Mouse (Mus musculus): ENCODE results near the gene Oas1f.
"Not testable (repeated sequence)": the region's sequence is repeated elsewhere in the genome, so short reads cannot be mapped to it uniquely, and the experiment has no call there.

Oas1f gene

DNA sequence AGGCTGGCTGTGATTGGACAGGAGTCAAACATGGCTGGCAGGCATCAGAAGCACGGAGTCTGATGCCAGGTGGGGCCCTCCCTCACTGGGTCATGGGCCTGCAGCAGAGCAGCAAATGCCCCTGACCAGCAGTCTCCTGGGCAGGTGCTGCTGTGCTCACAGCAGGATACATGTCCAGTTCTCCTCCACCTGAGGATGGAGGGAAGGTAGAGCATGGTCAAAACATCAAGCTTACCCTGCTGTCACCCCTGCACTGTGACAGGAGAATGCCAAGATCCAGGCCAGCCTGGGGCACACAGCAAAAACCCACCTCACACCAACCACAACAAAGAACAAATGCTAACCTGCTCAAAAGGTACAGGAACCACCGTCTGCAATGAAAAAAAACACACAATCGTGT, 29.7 kb downstream of the Oas1f start:
- DNase-seq, result not testable (repeated sequence)

DNA sequence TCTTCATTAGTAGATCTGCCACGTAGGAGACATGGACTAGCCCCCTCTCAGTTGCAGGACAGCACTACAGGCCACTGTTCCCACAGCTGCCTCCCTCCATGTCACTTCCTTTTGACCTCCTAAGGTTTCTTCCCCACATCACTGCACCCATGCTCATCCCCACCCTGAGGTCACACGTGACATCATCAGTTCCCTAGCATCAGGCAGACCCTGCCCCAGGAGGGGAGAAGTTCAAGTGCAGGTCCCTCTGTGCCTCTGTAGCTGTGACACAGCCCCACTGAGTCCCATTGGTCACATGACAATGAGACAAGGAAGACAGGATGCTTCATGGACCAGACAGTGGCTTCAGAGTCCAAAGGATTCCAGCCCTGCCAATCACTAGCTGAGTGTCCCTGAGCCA, 30.2 kb downstream of the Oas1f start:
- DNase-seq, result not testable (repeated sequence)

DNA sequence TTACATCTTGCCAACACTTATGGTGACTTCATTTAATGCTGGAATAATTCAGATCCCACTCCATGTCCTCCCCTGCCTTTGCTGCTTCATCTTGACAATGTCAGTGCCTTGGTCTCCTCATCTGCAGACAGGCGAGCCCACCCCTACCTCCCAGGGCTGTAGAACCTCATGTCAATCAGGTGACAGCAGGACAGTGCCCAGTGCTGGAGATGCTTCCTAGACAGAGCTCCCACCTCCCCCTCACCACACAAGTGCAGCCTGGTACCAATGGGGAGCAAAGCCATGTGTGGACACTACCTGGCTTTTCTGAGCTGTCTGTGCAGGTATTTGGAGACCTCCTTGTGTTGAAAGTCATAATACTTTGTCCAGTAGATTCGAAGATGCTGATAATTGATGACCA, 31.6 kb downstream of the Oas1f start:
- not testable (repeated sequence) for DNase-seq

DNA sequence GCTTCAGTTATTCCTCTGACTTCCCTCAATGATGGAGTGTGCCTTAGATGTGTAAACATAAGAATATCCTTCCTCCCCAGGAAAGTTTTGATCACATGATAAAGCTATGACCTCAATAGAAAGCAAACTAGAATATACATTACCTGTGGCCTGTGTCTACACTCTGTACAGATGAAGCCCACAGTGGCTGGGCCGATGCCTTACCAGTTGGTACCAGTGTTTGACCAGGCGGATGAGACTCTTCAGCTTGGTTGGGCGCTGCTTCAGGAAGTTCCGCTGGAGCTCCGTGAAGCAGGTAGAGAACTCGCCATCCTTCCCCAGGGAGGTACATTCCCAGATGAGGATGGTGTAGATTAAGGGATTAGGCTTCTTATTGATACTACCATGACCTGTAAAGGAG, 34.5 kb downstream of the Oas1f start:
- DNase-seq, result not testable (repeated sequence)

DNA sequence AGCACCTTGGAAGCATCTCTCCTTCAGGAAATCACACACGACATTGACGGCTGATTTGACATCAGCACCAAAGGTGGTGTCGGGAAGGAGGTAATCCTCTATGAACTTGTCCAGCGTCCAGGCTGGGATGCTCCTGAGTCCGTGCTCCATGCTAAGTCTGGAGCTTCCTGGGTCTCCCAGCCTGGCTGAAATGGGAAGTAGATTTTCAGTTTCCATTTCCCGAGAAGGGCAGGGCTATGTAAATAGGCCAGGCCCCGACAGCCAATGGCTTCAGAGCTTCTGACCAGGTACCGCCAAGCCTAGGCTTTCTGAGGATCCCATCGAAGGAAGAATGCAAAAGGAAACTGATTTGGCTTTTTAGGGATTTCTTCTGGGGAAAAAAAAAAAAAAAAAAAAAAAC, 40.2 kb downstream of the Oas1f start, which contains the start of gene Oas1g:
Oas1g (minus strand) TSS at position 201 of the 400 bp plus-strand sequence.
- not testable (repeated sequence) for DNase-seq

DNA sequence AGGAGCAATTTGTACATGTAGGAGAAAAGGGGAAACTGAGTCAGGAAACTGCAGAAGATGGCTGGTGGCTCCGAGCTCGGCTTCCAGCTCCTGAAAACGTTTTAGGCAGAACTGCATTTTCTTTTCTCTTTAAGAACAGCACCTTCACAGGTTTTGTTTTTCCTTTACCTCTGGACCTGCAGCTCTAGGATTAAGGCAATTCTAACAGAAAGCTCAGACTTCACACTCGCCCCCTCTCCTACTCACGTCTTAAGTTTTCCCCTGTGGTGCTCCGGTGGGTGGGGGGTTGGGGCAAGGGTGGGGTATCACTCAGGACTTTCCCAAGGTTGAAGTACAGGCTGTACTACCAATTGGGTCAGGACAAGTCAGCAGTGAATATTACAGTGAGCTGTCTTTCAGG, 40.7 kb downstream of the Oas1f start:
- no peak for DNase-seq

DNA sequence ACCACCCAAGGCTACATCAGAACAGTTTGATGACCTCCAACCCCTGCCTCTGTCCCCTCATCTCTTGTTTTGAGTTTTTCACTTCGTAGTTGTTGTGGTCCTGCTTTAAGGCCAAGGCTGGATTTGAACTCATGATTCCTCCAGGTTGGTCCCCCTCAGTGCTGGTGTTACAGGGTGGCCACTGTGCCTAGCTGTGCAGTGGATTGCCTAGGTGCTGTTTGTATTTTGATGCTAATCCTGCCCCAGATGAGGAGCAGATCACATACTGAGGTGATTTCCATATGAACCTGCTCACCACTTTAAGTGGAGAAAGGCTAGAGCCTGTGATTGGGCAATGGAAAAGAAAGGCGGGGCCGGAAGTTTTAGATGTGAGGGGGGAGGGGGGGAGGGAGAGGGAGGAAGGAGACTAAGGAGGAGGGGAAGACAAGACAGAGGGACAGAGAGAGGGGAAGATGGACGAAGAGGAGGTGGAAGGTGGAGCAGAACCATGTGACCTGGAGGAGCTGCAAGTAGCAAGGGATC, 41.2 kb downstream of the Oas1f start:
- DNase-seq, result not testable (repeated sequence)

DNA sequence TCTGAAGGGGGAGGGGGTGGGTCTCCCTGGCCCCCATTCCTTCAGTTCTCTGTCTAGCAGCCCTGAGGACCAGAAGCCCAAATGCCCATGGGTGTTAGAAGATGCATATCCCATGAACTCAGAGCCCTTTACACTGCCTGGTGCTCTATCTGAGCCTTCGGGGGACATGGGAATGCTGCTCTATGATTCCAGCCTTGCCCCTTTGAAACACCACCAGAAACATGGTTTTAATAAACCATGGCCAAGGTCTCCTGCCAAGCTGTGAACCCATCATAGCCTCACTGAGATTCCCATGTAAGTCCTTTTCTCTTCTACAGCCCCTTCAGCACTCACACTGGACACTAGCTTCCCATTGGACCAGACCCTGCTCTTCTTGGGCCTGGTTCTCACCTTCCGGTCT, 42.9 kb downstream of the Oas1f start:
- DNase-seq, result no peak

DNA sequence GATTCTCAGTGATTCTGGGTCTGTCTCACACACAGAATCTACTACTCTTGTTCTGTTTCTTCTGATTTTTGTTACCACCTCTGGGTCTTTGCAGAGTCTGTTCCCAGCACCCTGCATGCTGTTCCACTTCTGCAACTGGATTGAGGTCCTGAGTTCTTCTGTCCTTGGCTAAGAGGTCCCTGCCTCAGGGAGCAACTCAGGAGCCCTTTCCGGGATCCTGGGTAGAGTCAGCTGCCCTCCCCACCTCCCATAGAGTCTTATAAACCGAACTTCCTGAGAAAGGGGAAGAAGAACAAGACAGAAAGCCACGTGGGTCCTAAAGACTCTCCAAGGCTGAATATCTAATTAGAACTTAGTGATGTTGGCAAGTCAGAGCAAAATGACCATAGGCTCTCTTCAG, 43.8 kb downstream of the Oas1f start:
- DNase-seq, result no peak

DNA sequence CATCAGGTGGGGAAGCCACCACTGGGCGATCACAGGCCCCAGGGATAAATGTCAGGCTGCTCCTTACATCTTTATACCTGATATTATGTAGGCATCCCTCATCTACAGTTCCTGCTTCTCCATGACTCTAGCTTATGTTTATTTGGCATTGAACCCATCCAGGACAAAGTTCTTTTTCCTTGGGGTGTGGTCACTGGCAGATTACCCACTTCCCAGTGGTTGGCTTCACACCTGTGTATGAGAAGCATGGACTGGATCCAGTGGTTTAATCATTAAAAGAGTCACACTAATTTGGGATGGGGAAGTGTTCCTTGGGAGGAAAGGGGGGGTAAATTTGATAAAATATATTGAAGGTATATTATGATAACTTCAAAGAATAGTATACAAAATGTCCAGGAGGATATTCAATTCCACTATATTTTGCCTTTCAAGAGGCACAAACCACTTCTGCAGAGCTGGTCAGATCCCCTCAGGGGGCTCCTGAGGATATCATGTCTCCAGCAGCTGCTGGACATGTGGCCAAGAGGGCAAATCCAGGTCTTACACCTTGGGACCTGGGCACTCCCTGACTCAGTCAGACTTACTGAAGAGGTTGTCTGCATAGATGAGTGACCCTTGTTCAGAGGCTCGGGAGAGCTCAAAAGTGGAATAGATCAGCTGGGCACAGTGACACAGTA, 44.5 kb downstream of the Oas1f start:
- DNase-seq, result not testable (repeated sequence)

DNA sequence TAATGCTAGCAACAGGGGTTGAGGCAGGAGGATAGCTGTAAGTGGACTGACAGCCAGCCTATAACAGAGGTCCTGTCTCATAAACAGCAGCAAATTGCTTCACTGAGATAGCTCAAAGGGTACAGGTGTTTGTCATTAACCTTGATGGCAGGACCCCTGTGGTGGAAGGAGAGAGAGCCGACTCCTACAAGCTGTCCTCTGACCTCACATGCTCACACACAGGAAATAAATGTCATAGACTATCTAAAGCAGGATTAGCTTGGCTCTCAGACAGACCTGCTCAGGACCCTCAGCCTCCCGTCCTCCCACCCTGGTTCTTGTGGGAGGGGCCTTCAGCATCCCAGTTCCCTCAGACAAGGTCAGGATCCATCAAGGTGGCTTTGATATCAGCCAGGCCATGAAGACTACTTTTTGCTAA, 45.1 kb downstream of the Oas1f start:
- DNase-seq, result no peak

DNA sequence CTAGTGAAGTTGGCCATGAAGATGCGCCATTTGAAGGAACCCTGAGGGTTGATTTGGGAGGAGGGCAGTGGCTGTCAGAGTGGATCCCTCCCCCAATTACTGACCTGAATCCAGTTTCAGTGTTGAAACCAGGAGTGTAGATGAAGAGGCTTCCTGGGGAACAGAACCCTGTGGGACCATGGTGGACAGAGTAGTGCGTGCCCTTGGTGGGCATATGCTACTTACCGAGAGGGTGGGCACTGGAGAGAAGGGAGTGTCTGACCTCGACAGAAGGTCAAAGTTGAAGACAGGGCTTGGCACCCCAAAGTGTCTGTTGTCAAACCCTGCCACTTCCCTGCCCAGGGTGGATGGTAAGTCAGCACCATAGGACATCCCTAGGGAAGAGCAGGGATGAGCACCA, 46.7 kb downstream of the Oas1f start:
- not testable (repeated sequence) for DNase-seq

DNA sequence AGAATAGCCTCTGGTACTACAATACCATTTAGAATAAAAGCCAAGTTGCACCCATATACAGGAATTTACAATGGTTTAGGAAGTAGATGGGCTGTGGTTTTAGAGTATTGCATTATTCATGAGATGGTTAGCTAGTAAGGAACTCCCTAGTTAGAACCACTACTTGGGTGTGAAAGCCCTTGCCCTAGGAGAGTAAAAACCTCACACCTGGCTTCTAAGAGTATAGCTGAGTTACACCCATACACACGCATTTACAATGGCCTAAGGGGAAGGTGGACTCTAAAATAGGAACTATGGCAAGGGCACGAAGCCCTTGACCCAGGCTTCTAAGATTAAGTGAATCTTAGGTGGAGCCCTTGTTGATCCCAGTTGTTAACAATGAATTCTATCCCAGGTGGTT, 47.5 kb downstream of the Oas1f start:
- not testable (repeated sequence) for DNase-seq

DNA sequence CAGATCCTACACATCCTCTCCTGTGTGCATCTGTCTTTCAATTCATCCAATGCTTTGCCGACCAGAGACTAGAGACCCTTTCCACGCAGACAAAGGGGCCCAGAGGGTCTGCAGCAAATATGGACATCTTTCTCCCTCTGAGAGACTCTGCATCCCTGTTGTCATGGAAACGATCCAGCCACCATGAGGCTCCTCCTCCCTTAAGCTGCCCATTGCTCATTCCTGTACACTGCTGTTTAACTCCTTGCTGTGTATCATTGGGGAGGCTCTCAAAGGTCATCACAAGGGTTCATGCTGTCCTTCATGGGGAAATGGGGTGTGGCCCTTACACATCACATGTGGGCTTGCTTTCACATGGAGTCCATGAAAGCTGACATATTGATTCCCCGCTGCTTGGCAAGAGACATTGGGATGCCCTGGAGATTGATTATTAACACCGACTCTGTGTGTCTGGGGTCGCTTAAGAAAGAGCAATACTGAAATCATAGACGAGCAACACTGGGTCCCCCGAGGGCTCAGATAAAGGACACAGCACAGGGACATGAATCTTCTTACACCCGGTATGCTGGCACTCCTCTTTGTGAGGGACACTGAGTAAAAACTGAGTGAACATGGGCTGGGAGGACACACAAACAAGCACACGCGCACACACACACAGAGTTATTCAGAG, 48.2 kb downstream of the Oas1f start:
- DNase-seq, result no peak

DNA sequence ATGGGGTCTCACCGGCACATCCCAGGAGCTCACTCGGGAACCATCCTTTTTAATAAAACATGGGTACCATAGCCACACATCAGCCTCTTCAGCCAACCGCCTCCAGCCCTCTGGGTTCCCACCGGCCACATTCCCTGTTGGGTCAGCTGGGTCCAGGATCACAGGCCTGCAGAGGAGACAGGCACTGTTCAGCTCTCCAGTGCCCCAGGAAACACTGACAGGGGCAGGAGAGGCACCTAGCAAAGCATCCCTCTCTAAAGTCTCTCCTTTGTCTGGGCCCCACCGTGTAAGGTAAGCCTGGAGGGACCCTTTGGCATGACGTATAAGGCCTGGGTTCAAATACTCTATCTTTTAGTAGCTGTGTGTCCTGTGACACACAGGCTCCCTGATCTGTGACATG, 51.1 kb downstream of the Oas1f start:
- no peak for DNase-seq

DNA sequence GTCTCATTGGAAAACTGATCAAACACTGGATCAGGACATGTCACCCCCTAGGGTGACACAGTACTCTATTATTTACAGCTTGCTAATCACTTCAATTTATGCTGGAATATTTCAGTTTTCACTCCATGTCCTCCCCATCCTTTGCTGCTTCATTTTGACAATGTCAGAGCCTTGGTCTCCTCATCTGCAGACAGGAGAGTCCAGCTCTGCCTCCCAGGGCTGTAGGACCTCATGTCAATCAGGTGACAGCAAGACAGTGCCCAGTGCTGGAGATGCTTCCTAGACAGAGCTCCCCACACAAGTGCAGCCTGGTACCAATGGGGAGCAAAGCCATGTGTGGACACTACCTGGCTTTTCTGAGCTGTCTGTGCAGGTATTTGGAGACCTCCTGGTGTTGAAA, 51.6 kb downstream of the Oas1f start:
- no peak for DNase-seq

DNA sequence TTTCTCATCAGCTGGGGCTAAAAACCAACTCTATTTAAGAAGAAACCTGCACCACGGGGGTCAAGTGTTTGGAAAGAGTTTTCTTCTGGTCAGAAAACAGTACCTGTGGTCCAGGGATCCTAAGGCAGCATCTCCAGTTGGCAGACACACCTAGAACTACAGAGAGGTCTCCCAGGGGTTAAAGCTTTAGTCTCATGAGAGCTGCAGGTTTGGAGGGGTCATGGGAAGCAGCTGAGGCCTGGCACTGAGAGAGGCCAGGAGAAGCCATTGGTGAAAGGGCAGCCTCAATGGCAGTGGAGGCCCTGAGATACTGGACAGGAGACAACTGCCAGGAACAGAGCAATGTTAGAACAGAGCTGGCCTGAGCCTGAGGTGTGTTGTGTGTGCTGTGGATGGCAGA, 53.5 kb downstream of the Oas1f start:
- no peak for DNase-seq

DNA sequence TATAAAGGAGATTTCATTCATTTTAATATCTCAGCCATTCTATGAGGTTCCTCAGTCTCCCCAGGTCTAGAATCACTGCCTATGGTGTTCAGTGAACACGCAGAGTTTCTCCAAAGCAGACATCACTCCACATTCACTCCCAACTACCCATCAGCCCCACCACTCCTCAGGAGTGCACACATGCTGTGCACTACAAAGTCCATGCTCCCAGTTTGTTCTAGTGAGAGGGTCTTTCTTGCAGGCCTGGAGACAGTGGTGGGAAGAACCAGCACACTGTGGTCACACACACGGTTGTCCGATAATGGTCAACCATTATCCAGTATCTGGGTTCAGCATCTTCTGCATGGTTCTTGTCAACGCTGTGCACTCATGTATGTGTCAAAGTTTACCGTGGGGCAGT, 54.9 kb downstream of the Oas1f start:
- DNase-seq, result no peak

DNA sequence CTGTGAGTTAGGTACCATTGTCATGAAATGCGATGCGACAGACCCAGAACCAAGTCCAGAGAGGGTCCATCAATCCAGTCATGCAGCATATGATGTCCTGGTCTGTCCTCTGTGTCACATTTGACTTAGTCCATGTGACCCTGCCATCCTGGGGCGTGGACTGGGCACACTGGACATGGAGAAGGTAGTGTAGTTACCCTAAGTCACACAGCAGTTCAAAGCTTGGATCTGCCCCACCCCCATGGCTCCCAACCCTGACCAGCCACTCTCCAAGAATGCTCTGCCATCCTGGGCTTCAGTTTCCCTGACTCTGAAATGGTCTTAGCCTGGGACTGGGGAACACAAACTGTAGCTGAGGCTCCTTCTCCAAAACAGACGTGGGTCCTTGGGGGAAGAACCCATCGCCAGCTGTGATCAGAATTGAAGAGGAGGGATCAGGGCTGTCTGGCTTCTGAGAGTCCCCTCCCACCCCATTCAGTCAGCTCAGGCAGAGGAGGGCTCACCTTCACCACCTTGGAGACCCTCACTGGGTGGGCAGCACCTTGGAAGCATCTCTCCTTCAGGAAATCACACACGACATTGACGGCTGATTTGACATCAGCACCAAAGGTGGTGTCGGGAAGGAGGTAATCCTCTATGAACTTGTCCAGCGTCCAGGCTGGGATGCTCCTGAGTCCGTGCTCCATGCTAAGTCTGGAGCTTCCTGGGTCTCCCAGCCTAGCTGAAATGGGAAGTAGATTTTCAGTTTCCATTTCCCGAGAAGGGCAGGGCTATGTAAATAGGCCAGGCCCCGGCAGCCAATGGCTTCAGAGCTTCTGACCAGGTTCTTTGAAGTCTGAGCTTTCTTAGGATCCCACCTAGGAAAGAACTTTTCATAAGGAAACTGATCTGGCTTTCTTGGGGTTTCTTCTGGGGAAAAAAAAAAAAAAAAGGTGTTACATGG, 59.9 kb downstream of the Oas1f start, which contains the start of gene Oas1a:
Oas1a (minus strand) TSS at position 731 of the 943 bp plus-strand sequence.
- not testable (repeated sequence) for DNase-seq

All from cerebellum, postnatal 36 days (tissue).